Mouse (Mus musculus) yolk sac, embryonic 10.5 days (tissue): ENCODE results near the gene Megf11.
A peak's percentile ranks its signal among the peaks of the same experiment; 100 is the strongest.
"Not testable (repeated sequence)": the region's sequence is repeated elsewhere in the genome, so short reads cannot be mapped to it uniquely, and the experiment has no call there.

ENCODE experiments used
- DNase-seq: peaks from one replicate; pipeline ENCODE4 v3.0.0-alpha.2; 2017; ENCODE audit warnings: low spot score

The Megf11 gene

DNA sequence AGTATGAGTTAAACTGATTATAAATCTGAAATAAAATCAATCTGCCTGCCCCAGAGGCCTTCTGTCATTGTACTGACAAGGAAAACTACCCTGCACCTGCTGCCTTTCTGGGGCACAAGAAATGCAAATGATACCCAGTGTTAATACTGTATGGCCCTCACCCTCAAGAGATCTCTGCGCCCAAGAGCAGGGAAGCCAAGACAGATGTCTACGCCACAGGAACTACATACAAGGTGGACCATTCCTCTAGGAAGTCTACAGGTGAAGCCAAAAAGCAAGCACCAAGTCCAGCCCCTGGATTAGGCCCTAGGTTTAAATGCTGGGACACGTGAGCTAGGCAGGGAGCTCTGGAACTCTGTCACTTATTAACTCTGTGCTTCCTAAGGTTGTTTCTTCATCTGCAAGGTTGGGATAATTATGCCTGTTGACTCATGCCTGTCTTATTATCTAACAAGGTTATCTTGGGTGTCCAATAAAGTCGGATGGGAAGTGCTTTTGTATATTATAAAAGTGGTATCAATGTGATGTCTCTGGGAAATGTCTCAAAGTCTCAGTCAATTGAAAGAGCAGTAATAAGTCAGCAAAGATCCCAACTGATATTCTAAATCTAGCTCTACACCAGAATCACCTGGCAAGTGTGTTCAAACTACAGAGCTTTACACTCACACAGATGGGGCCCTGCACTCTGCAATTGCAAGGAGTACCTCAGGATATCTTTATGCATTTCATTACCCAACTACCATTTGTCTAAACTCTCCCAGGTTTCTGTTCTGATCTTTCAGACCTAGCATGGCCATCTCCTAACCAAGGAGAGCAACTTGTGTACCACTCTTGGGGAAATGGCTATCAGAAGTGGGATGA lies 315.3 kb downstream of the Megf11 start:
- peak; percentile 71 for DNase-seq

DNA sequence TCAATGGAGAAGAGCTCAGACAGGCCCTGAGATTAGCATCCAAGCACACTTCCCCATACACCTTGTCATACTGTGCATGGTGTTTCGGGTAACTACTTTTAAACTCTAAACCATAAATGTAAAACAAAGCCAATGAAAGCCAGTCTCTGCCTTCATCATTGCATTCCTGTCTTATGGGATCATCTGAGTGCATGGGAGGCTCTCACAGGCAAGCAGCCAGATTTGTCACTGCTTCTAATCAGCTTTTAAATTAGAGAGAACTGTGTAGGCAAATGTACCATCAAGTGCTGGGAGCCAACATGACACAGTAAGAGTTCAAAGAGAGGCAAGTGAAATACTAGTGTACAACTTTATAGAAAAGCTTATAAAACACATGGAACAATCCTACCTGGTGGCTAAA lies 316.2 kb downstream of the Megf11 start:
- no peak for DNase-seq

- no peak for DNase-seq
Measured at GRCm38 (mm10) chr9:64702391-64702790, 317.0 kb downstream of the Megf11 start.

GRCm38 (mm10) chr9:64702937-64703336 lies 317.5 kb downstream of the Megf11 start:
- no peak for DNase-seq

- peak; percentile 62 for DNase-seq
Measured at GRCm38 (mm10) chr9:64703420-64703965, 318.1 kb downstream of the Megf11 start.

- peak; percentile 50 for DNase-seq
Measured at GRCm38 (mm10) chr9:64704073-64704840, 318.8 kb downstream of the Megf11 start.

- DNase-seq, result not testable (repeated sequence)
Measured at GRCm38 (mm10) chr9:64710291-64710690, 324.9 kb downstream of the Megf11 start.

DNA sequence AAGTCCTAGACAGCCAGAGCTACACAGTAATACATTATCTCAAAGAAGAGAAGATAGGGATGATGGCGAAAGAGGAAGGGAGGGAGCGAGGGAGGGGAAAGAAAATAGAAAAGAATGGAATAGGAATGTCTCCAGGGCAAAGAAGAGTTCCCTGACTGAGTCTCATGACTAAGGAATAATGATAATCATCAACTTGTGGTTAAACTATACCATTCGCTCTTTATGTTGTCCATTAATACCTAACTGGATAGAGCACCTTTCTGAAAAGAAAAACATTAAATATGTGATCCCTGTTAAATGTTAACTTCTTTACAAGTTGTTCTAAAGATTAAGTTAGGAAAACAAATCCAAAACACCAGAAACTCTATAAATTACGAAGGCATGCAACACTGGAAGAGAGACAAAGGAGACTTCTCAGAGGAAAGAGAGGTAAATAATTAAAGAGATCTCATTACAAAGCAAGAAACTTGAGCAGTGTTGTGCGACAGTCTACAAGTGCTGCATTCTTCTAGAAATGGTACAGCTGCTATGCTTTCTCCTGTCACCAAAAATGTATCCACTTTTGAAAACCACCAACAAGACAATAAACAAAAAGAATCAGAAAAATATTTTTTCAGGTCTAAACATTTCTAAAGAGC lies 334.2 kb downstream of the Megf11 start:
- peak; percentile 64 for DNase-seq

GRCm38 (mm10) chr9:64726454-64726853 lies 341.0 kb downstream of the Megf11 start:
- no peak for DNase-seq

GRCm38 (mm10) chr9:64731029-64731560 lies 345.7 kb downstream of the Megf11 start:
- no peak for DNase-seq

- DNase-seq, result peak; percentile 57
Measured at GRCm38 (mm10) chr9:64734166-64734565, 348.7 kb downstream of the Megf11 start.

- not testable (repeated sequence) for DNase-seq
Measured at GRCm38 (mm10) chr9:64734992-64735391, 349.6 kb downstream of the Megf11 start.

GRCm38 (mm10) chr9:64736076-64736638 lies 350.7 kb downstream of the Megf11 start:
- DNase-seq, result no peak

DNA sequence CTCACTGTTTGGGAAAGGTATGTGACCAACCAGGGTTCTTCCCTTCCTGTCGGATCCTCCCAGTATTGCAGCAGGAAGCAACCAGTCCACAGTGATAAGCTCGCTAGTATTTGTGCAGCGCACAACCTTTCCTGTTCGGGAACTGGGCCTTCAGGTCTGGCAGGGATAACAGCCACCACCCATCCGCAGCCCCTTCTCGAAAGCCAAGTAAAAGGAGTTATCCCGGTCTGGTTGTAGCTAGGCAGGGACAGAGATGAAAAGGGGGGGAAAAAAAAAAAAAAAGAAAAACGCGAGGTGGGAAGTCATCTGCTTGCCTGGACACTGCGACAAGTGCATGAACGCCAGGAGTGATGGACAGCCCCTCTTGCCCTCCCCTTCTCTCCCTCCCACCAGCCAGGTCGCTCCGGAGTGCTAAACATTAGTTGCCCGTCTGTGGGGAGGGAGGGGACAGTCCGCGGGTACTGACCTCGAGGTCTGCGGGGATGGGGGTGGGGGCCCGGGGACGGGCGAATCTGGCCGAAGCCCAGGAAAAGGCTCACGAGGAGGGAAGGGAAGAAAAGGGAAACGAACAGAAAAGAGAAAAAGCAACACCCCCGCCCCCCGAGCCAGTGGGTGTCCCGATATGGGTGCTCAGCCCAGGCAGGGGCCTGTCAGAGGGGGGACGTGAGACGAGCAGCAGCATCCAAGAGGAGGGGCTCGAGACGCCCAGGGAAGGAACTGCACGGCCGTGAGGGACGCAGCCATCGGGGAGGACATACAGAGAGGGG lies 351.4 kb downstream of the Megf11 start:
- peak; percentile 80 for DNase-seq

DNA sequence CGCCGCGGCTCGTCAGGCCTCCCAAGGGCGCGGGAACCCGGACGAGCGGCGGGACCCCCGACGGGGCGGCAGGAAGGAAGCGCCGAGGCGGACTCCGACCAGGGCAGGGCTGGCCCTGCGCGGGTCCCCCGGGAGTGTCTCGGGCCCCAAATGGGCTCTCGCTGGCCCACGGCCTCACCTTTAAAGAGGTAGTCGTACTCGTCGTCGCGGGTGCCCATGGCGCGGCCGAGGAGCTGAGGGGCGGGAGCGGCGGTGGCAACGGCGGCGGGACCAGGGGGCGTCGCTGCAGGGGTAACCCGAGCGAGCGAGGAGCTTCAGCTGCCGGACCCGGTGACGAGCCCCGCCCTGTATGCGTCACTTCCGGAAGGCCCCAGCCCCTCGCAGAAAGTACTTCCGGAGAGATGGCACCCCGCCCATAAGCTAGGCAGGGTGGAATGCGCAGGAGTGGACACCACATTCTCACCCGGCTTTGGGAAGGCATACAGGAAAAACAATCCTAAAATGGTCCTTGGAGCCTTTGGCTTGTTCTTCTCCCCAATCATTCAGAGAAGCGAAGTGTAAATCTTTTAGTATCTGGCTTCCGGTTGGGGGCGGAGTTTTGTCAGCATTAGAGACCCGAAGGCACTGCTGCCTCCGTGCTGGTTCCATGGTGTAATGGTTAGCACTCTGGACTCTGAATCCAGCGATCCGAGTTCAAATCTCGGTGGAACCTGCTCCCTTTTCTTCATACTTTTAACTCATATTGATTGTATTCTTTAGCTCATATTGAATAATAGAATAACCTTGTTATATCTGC lies 352.2 kb downstream of the Megf11 start, which contains the start of gene Rab11a:
Gene Rab11a (minus strand): TSS at position 353 of the 796 bp plus-strand sequence.
- peak; percentile 97 for DNase-seq

DNA sequence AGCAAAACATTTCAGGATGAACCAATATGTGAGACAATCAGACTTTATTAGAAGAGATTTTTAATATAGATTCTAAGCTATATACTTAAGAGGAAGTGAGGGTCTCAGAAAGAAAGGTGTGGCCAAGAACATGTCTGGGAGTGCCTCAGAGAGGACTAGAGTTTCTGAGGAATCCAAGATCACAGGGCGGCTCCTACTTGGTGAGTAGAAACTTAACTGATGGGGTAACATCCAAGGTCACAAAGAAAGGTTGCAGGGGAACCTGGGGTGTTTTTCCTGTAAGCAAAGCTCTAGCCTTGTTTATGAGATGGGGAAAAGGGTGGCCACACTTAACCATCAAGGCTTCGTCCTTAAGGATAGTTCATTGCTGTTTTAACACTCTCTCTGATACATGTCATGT lies 353.6 kb downstream of the Megf11 start:
- DNase-seq, result no peak

- no peak for DNase-seq
Measured at GRCm38 (mm10) chr9:64742453-64742852, 357.0 kb downstream of the Megf11 start.

DNA sequence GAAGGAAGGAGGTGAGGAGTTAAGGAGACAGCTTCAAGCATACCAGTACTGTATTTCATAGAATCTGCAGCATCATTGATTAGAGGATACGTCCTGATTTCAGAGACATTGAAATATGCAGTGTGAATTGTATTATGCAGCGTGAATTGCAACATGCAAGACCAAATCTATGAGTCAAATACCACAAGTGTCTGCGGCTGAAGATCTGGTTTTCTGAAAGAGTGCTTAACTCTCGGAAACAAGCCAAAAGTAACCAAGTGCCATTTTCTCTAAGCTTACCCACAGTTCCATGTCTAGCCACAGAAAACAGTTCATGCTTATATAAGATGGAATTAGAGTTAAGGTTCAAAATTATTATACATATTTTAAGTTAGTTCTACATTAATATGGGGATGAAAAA lies 362.3 kb downstream of the Megf11 start:
- no peak for DNase-seq

DNA sequence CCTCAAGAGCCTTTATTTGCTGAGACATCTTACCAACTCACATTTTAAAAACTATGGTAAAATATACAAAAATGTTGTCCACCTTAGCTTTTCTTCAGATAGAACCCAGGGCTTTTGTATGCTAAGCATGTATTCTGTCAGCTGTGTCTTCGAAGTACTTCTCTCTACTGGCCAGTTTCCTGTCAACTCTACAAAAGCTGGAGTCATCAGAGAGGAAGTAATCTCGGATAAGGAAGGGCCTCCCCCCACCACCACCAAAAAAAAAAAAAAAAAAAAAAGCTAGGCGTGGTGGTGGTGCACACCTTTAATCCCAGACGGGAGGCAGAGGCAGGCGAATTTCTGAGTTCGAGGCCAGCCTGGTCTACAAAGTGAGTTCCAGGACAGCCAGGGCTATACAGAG lies 363.9 kb downstream of the Megf11 start:
- no peak for DNase-seq

DNA sequence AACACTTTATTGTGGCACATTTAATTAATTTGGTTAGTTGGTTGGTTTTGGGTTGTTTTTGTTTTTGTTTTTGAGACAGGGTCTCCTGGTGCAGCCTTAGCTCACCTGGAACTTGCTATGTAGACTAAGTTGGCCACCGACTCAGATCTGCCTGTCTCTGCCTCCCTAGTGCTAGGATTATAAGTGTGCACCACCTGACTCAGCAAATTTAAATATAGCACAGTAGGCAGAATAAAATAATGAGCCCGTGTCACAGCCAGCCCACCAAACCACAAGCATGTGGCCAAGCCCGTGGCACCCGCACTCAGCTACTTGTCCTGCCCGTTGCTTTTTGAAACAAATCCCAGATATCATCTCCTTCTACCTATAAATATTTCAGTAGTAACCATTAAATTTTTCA lies 367.1 kb downstream of the Megf11 start:
- DNase-seq, result no peak
